Mouse (Mus musculus): Measurements from ENCODE around the gene Plekhh3.

DNA sequence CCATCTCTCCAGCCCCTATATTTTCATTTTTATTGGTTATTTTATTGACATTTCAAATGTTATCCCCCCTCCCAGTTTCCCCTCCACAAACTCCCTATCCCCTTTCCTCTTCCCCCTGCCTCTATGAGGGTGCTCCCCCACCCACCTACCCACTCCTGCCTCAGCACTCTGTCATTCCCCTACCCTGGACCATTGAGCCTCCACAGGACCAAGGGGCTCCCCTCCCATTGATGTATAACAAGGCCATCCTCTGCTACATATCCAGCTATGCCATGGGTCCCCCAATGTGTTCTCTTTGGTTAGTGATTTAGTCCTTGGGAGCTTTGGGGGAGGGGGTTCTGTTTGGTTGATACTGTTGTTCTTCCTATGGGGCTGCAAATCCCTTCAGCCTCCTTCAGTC, 16.5 kb downstream of the Plekhh3 start:
- no peak for TF ChIP-seq CTCF (IDR thresholded peaks at IDR 0.05; ENCODE audit: low read depth, low read length)
- no peak for TF ChIP-seq POLR2AphosphoS5 (IDR thresholded peaks at IDR 0.05; ENCODE audit: insufficient replicate concordance, low read depth, low read length)
- TF ChIP-seq TAL1 (conservative IDR thresholded peaks at IDR 0.05; ENCODE audit: low read depth, low read length) = no peak
- no peak for TF ChIP-seq GATA1 (IDR thresholded peaks at IDR 0.05; ENCODE audit: borderline replicate concordance, low read length)

Measured in G1E (cell line).